Mouse (Mus musculus) thymus, adult 2 months (tissue): ENCODE measurements at regions not wholly inside any gene's neighbourhood (a gene's known extent, or its start where the extent isn't known, plus 50 kb on each side); places are given as distances from the start of the nearest gene placed in this dataset.

Source experiments
- DNase-seq: peaks from one replicate; pipeline ENCODE4 v3.0.0; 2021
- H3K27ac ChIP-seq: fragments of 200-500 bp; 2 replicates; pipeline ENCODE4 v1.5.1; 2012; ENCODE audit warnings: low read length, control low read depth; ENCODE audit not compliant: control insufficient read depth, insufficient read depth
- H3K27me3 ChIP-seq: fragments of 200-500 bp; 2 replicates; pipeline ENCODE4 v1.6.1; 2012; ENCODE audit warnings: mild to moderate bottlenecking, low read length, moderate library complexity, mixed read lengths; ENCODE audit not compliant: control insufficient read depth, insufficient read depth
- H3K36me3 ChIP-seq: fragments of 200-500 bp; 2 replicates; pipeline ENCODE4 v1.6.1; 2012; ENCODE audit warnings: mild to moderate bottlenecking, low read length, moderate library complexity; ENCODE audit not compliant: control insufficient read depth, insufficient read depth
- H3K4me1 ChIP-seq: fragments of 200-500 bp; replicated peaks from 2 replicates; pipeline ENCODE4 v1.6.1; 2012; ENCODE audit warnings: low read length; ENCODE audit not compliant: control insufficient read depth, insufficient read depth
- H3K4me3 ChIP-seq: fragments of 200-500 bp; 2 replicates; pipeline ENCODE4 v1.5.1; 2012; ENCODE audit warnings: mild to moderate bottlenecking, low read length, control low read depth, moderate library complexity; ENCODE audit not compliant: control insufficient read depth, insufficient read depth
- CTCF ChIP-seq: fragments of 200-500 bp; IDR thresholded peaks from 2 replicates; pipeline ENCODE4 v1.5.1; 2012; ENCODE audit warnings: mild to moderate bottlenecking, control low read depth, low read length, moderate library complexity, borderline replicate concordance; ENCODE audit not compliant: control insufficient read depth, poor library complexity, insufficient read depth; ENCODE audit errors: extremely low read depth
- POLR2A ChIP-seq: fragments of 200-500 bp; IDR thresholded peaks from 2 replicates; pipeline ENCODE4 v1.6.1; 2012; ENCODE audit warnings: mild to moderate bottlenecking, low read length, control low read depth, moderate library complexity; ENCODE audit not compliant: control insufficient read depth, poor library complexity, insufficient read depth; ENCODE audit errors: extremely low read depth
- WGBS: fragments of 180-500 bp; shearing (Covaris S2); methylation state at CpG from one replicate; pipeline ENCODE4 v1.1.7; 2018; 5-methylcytosine and 5-hydroxymethylcytosine counted together

DNA sequence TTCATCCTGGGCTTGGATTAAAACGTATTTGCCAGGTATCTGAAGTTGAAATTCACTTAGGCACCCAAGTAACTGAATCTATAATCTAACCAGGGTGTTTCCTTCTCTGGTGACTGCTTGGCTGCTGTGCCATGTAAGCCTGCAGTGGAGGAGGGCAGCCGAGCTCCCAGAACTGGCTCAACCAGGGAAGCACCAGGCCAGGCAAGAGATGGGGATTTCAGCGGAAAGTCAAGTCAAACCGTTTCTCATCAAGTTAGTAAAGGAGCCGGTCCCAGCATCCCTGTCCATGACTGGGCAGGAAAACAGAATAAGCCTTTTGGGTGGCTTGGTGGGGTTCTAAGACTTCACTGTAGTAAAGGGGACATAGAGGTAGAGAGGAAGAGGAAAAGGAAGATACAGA is 341.1 kb upstream of the Sall1 start:
- no peaks in the 10 kb centered on the region for H3K4me1 ChIP-seq
- WGBS, result 85% methylated on average over 5 of the region's 5 CpGs
- DNase-seq, result no peak
- H3K4me3 ChIP-seq, result no peak overlapping the region
- no peak for TF ChIP-seq POLR2A
- TF ChIP-seq CTCF, result no peak
- no peak overlapping the region for H3K27ac ChIP-seq
- H3K27me3 ChIP-seq, result no peaks in the 10 kb centered on the region
- H3K36me3 ChIP-seq, result no peaks in the 10 kb centered on the region

DNA sequence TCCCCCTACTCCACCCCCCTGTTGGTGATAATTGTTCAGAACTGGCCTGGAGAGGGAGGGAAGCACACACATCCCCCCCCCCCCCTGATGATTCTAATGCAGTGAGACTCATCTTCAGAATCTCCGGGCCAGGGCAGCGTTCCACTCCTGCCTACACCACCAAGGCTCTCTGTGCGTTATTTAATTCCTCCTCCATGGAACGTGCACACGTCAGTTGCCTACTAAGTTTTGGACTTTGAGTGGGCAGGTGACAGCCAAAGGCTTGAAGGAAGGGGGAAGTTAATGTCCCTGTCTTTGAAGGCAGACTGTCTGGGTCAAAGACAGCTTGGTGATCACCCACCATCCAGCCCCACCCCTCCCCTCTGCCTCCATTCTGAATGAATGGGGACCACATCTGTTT is 339.8 kb upstream of the Sall1 start:
- Histone ChIP-seq H3K36me3 (no peaks in the 10 kb centered on the region), H3K27me3 (no peaks in the 10 kb centered on the region), H3K27ac (no peak overlapping the region), H3K4me1 (no peaks in the 10 kb centered on the region), H3K4me3 (no peak overlapping the region)
- DNase-seq, result no peak
- TF ChIP-seq POLR2A (no peak), CTCF (no peak)
- 81% methylated on average over 5 of the region's 5 CpGs for WGBS

DNA sequence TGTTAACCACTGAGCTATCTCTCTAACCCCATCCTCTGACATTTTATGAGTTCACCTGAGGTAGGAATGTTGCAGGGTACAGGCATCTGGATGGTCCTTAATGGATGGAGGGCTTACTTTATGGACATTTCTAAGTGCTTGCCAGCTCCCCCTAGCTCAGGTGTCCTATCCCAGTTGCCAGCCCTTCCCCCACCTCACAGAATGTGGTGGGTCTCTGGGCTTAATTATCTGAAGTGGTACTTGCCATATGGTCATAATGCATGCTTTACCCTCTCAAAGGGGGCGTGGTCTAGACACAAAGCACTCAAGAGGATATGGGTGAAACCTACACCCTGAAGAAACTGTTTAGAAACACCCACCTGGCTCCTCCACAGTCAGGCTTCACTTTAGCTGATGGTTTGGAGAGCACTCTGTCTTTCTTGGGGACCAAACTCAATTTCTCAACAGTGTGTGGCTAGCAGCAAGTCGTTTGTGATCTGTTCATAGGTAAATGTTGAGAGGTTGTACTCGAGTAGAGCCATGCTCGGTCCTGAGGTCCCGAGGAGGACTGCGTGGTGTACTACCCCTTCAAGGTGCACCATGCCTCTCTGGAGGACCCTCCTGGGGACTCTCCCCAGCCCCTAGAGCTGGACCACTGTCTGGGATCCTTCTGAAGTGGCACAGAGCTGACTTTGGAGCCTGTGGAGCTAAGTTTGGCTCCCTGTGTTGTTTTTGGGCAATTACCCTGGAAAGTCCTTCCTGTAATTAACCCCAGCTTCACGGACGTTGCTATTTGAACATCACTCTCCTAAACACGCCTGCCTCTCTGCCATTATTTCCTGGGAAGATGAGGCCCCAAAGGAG is 338.8 kb upstream of the Sall1 start:
- WGBS, result 60% methylated on average over 9 of the region's 9 CpGs
- Histone ChIP-seq H3K27me3 (no peaks in the 10 kb centered on the region), H3K4me3 (no peak overlapping the region), H3K27ac (no peak overlapping the region), H3K4me1 (no peaks in the 10 kb centered on the region), H3K36me3 (no peaks in the 10 kb centered on the region)
- DNase-seq, result no peak
- TF ChIP-seq POLR2A (no peak), CTCF (no peak)

DNA sequence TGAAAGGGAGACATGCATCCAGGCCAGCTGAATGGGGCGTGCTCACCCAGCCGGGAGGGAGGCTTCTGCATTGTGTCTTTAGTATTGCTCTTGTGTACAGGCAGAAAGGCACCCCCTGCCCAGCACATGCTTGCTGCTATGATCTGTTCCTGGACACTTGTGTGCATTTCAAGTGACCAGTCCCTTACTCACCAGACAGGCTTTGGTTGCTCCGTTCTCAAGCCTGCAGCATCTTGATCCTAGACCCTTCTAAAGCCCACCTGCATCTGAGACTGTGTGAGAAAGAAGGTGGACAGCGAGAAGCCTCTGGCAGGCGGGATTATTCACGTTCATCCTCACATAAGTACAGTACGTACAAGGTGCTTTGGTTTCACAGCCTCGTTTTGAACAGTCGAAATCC is 336.5 kb upstream of the Sall1 start:
- H3K4me3 ChIP-seq, result no peak overlapping the region
- H3K4me1 ChIP-seq, result no peaks in the 10 kb centered on the region
- DNase-seq, result no peak
- H3K27ac ChIP-seq, result no peak overlapping the region
- WGBS, result 94% methylated on average over 9 of the region's 9 CpGs
- TF ChIP-seq CTCF (no peak), POLR2A (no peak)
- H3K27me3 ChIP-seq, result no peaks in the 10 kb centered on the region
- no peaks in the 10 kb centered on the region for H3K36me3 ChIP-seq

DNA sequence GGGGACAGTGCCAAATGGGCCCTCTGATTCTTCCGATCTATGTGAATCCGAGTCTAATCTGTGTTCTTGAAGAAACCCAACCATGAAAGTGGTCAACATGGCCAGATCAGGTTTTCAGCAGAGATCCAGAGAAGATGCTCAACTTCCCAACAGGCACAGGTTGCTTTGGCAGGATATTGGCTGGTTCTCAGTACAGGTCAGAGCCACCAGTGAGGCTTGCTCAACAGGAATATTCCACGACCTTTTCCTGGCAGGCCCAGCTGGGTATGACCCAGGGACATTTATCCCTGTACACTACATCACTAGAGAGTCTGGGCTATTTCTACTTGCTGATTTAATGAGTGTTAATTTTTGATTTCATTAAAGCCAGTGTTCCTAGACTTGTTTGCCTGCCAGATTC is 328.8 kb upstream of the Sall1 start:
- DNase-seq, result no peak
- Histone ChIP-seq H3K4me3 (no peak overlapping the region), H3K27me3 (no peaks in the 10 kb centered on the region), H3K27ac (no peak overlapping the region), H3K4me1 (no peaks in the 10 kb centered on the region), H3K36me3 (no peaks in the 10 kb centered on the region)
- WGBS, result 91% methylated on average over 3 of the region's 3 CpGs
- TF ChIP-seq CTCF (no peak), POLR2A (no peak)

DNA sequence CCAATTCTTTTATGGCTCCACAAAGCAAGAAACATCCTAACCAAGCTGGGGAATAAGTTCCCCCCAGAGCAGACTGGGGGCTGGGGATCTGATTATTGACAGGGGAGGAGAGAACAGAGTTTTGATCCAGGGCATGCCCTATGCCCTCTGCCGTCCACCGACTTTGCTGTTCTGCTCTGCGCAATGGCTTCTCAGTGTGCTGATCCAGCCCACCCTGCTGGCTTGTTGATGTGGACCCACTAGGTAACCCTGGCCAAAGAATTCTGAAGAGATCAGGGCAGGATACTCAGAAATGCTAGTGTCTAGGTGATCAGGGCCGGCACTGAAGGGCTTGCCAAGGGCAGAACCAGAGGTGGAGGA is 327.8 kb upstream of the Sall1 start:
- 77% methylated on average over 4 of the region's 4 CpGs for WGBS
- no peak for DNase-seq
- Histone ChIP-seq H3K4me3 (no peak overlapping the region), H3K36me3 (no peaks in the 10 kb centered on the region), H3K27me3 (no peaks in the 10 kb centered on the region), H3K27ac (no peak overlapping the region), H3K4me1 (no peaks in the 10 kb centered on the region)
- TF ChIP-seq POLR2A (no peak), CTCF (no peak)
